ENCODE assay signal across 19 mouse cellular contexts in the genomic region with DNA sequence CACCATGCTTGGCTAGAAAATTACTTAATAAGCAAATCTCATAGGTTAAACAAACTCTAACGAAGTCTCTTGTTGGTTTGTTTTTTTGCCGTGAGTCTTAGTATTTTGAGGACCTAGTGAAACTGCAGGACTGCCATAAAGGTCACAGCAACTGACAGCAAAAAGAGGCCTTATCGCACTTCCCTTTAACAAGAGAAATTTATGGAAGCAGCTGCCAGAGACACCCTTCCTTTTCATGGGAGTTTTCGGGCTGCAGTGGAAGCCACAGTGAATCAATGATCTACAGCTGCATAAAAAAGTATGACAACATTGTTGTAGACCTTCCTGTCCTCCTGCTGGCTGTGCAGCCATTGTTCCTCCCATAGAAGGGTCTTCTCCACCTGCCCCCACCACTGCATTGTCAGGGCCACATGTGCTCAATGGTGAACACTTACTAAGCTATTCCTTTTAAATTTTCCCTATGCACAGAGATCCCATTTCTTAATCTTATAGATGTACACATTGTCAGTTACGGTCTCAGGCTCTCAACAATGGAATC. TPM values are rescaled to one million over a fixed set of nuclear protein-coding genes. Genes with fewer than 3 reads are reported as not detected.
DNase-seq lines count a peak whose midpoint lies in the region; ATAC-seq and TF ChIP-seq lines count a peak whose summit lies in the region.
"Had no signal": no experiment of that assay in that cellular context is flagged by ENCODE, and none has a peak within 500 bp of the region (broad histone marks: within the 10 kb centered on the region; RNA-seq: fewer than 3 reads in every experiment).

No protein-coding gene starts in this region.

- no peak for TF ChIP-seq CTCF in heart, adult 2 months (IDR thresholded peaks at IDR 0.05)
- TF ChIP-seq CTCF in left cerebral cortex, adult 2 months (IDR thresholded peaks at IDR 0.05): no peak

- intact Hi-C loops in heart, adult 2 months (cut with DNase I): loop anchor here (10.0 kb wide), 1 partner anchor 158 kb away; no protein-coding TSS in a partner anchor
- intact Hi-C loops in left cerebral cortex, adult 2 months (cut with DNase I): no loop called here

- H3K27ac ChIP-seq in heart, embryonic 13.5 days (replicated peaks): peak overlapping the region; percentile 36
- H3K27ac ChIP-seq in heart, adult 2 months: no peak overlapping the region
- H3K27ac ChIP-seq in left cerebral cortex, adult 2 months: no peak overlapping the region
- H3K27ac ChIP-seq: gastrocnemius, adult 2 months; hindbrain, embryonic 10.5 days; hindbrain, postnatal 0 days; liver, embryonic 13.5 days had no signal

- no peak for TF ChIP-seq EP300 in heart, adult 2 months (IDR thresholded peaks at IDR 0.05; ENCODE audit: insufficient read depth, low read depth, low read length)

- 71% methylated on average over 5 of the region's 5 CpGs for whole genome bisulfite sequencing in heart, embryonic 13.5 days
- WGBS in heart, adult 2 months: 40% methylated on average over 5 of the region's 5 CpGs

- H3K27me3 ChIP-seq in heart, embryonic 13.5 days (replicated peaks): no peaks in the 10 kb centered on the region
- H3K27me3 ChIP-seq in heart, adult 2 months (ENCODE audit: control insufficient read depth, insufficient read depth, low read length): no peaks in the 10 kb centered on the region
- H3K27me3 ChIP-seq: liver, embryonic 13.5 days had no signal

- ATAC-seq in heart, embryonic 13.5 days (ENCODE audit: extremely low read depth, insufficient number of reproducible peaks, low FRiP score, low TSS enrichment): no peak
- ATAC-seq in common myeloid progenitor, adult 5-6 weeks (replicated peaks; ENCODE audit: low read depth, poor library complexity, severe bottlenecking): 0 out of 2 replicates have a peak, but pooled peaks have one; percentile 15
- ATAC-seq: hindbrain, postnatal 0 days; intestine, postnatal 0 days; midbrain, embryonic 16.5 days had no signal

- H3K4me3 ChIP-seq in heart, embryonic 13.5 days: no peak overlapping the region
- no peak overlapping the region for H3K4me3 ChIP-seq in heart, adult 2 months
- H3K4me3 ChIP-seq in left cerebral cortex, adult 2 months: no peak overlapping the region
- H3K4me3 ChIP-seq: gastrocnemius, adult 2 months; hindbrain, embryonic 10.5 days; liver, embryonic 13.5 days had no signal

- no peaks in the 10 kb centered on the region for H3K9me3 ChIP-seq in heart, embryonic 13.5 days
- H3K9me3 ChIP-seq: hindbrain, embryonic 10.5 days; liver, embryonic 13.5 days had no signal

- no peak overlapping the region for H3K9ac ChIP-seq in heart, embryonic 13.5 days
- H3K9ac ChIP-seq in heart, adult 2 months (ENCODE audit: low read depth, low read length): no peak overlapping the region
- H3K9ac ChIP-seq: liver, embryonic 13.5 days had no signal

- H3K79me2 ChIP-seq in heart, adult 2 months (replicated peaks; ENCODE audit: control insufficient read depth, insufficient read depth, low read length): no peaks in the 10 kb centered on the region

- H3K4me2 ChIP-seq in heart, embryonic 13.5 days: no peak overlapping the region
- H3K4me2 ChIP-seq: liver, embryonic 13.5 days had no signal

- DNase-seq in heart, adult 2 months: no peak
- DNase-seq in 416B (ENCODE audit: low read depth): peak; percentile 5
- peak; percentile 12 to 35 for DNase-seq in kidney, postnatal 36 days
- DNase-seq in lung, postnatal 14 days: no peak
- no peak for DNase-seq in left cerebral cortex, adult 2 months (ENCODE audit: extremely low spot score in 1 of 2, low spot score in 2 of 2)
- DNase-seq: cerebellum, adult 18-20 months; cerebellum, postnatal 36 days; gastrocnemius, adult 2 months; left cerebral cortex, postnatal 4 days; liver, embryonic 13.5 days; right cerebral cortex, postnatal 14 days; spleen, adult 18-20 months; thymus, postnatal 4 days had no signal

- TF ChIP-seq POLR2A in heart, adult 2 months (IDR thresholded peaks at IDR 0.05; ENCODE audit: insufficient read depth, low read depth, low read length): no peak

- H3K36me3 ChIP-seq in heart, embryonic 13.5 days: no peaks in the 10 kb centered on the region
- H3K36me3 ChIP-seq in heart, adult 2 months (ENCODE audit: control insufficient read depth, insufficient read depth, low read length): no peaks in the 10 kb centered on the region; the same call in 1 of the 2 replicates
- H3K36me3 ChIP-seq: hindbrain, embryonic 10.5 days; liver, embryonic 13.5 days had no signal

- H3K4me1 ChIP-seq in heart, embryonic 13.5 days: peaks cover 7% of the 10 kb centered on the region
- H3K4me1 ChIP-seq in heart, adult 2 months (ENCODE audit: control insufficient read depth, insufficient read depth, low read length): no peaks in the 10 kb centered on the region; the same call in 1 of the 2 replicates
- H3K4me1 ChIP-seq: hindbrain, embryonic 10.5 days had no signal

RNA-seq across cellular contexts. Expression of gene P2ry1, which starts 49.3 kb away (rescaled TPM):
- polyA plus RNA-seq in heart, embryonic 13.5 days (2015; fragmentation: Nextera tagmentation; extraction: Ambion mirVana): 5.5 and 6.4 TPM in 2 replicates
- total RNA-seq in heart, adult 2 months (2021): 10 to 100 TPM; 33.4 to 45.8 TPM
- polyA plus RNA-seq in heart, adult 2 months (2012; rRNA removed): 13.4 and 23.5 TPM in 2 replicates
- 13.8 and 22.4 TPM in 2 replicates for total RNA-seq in common myeloid progenitor, adult 5-6 weeks (2017)
- 1 to 10 TPM; 3.3 to 3.7 TPM for total RNA-seq in left cerebral cortex, adult 2 months (2021)

Comparison
In these comparisons a context has a peak if more than half of its experiments do, and no peak if none do; other contexts are left out.
1. DNase-seq: peak in 416B (single experiment) and kidney, postnatal 36 days (2 of 2); none in heart, adult 2 months (0 of 2), lung, postnatal 14 days (single experiment) and left cerebral cortex, adult 2 months (0 of 2).